Mouse (Mus musculus): ENCODE results near the gene Oas1f. TPM values are rescaled to one million over a fixed set of nuclear protein-coding genes. Genes with fewer than 3 reads are reported as not detected.
"Not testable (repeated sequence)": the region's sequence is repeated elsewhere in the genome, so short reads cannot be mapped to it uniquely, and the experiment has no call there.

Oas1f gene
- polyA plus RNA-seq, 1 experiment, result not detected

DNA sequence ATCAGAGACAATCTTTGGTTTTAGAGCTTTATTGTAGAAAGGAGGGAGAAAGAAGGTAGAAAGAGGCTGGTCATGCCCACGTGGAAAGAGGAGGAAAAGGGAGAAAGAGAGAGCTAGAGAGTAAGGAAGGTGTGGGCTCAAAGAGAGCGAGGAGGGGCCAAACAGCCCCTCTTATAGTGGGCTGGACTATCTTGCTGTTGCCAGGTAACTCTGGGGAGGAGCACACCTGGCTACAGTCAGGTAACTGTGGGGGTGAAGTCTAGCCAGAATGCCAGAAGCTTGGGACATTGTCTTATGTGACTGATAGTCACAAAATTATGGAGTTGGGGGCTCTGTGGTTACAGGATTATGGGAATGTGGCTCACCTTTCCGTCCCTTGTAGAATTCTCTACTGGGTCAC, 22.9 kb downstream of the Oas1f start:
- Histone ChIP-seq H3K4me3 (ENCODE audit: insufficient read depth, low read length) (no peak overlapping the region), H3K27ac (ENCODE audit: insufficient read depth, low read depth, low read length) (no peak overlapping the region), H3K4me1 (ENCODE audit: control insufficient read depth, insufficient read depth, low read length) (peaks cover 3% of the 10 kb centered on the region; the same call in 1 of the 2 replicates)
- TF ChIP-seq CTCF (IDR thresholded peaks at IDR 0.05; ENCODE audit: low read depth, low read length) (no peak), POLR2A (IDR thresholded peaks at IDR 0.05; ENCODE audit: borderline replicate concordance, low read depth, low read length) (no peak)

DNA sequence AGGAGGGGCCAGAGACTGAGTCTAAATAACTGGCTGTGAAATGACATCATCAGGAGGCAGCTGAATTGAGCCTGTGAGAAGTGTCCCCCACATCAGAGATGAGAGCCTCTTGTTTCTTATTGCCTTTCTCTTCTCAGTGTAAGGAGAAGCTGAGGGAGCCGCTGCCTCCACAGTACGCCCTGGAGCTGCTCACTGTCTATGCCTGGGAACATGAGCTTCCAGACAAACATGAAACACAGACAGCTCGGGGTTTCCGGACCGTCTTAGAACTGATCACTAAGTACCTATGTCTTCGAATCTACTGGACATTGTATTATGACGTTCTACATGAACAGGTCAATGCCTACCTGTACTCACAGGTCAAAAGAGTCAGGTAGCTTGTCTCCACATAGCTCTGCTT, 23.6 kb downstream of the Oas1f start:
- Histone ChIP-seq H3K27ac (ENCODE audit: insufficient read depth, low read depth, low read length) (no peak overlapping the region), H3K4me1 (ENCODE audit: control insufficient read depth, insufficient read depth, low read length) (peaks cover 3% of the 10 kb centered on the region; the same call in 1 of the 2 replicates), H3K4me3 (ENCODE audit: insufficient read depth, low read length) (no peak overlapping the region)
- no peak for TF ChIP-seq CTCF (IDR thresholded peaks at IDR 0.05; ENCODE audit: low read depth, low read length)
- no peak for TF ChIP-seq POLR2A (IDR thresholded peaks at IDR 0.05; ENCODE audit: borderline replicate concordance, low read depth, low read length)

DNA sequence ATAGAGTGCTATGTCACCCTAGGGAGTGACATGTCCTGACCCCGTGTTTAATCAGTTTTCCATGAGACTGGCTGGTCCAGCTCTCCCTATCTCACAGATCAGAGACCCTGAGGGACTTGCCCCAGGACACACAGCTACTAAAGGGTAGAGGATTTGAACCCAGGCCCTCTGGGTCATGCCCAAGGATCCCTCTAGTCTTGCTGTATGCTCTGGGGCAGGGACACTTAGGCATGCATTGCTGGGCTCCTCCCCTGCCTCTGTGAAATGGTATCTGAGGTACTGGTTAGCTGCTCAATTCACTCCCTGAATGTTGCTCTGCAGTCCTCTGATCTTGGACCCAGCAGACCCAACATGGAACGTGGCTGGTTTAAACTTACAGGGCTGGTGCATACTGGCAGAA, 24.3 kb downstream of the Oas1f start:
- TF ChIP-seq CTCF (IDR thresholded peaks at IDR 0.05; ENCODE audit: low read depth, low read length) (no peak), POLR2A (IDR thresholded peaks at IDR 0.05; ENCODE audit: borderline replicate concordance, low read depth, low read length) (no peak)

DNA sequence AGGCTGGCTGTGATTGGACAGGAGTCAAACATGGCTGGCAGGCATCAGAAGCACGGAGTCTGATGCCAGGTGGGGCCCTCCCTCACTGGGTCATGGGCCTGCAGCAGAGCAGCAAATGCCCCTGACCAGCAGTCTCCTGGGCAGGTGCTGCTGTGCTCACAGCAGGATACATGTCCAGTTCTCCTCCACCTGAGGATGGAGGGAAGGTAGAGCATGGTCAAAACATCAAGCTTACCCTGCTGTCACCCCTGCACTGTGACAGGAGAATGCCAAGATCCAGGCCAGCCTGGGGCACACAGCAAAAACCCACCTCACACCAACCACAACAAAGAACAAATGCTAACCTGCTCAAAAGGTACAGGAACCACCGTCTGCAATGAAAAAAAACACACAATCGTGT, 29.7 kb downstream of the Oas1f start:
- not testable (repeated sequence) for H3K4me3 ChIP-seq (ENCODE audit: insufficient read depth, low read length); H3K4me1 ChIP-seq (ENCODE audit: control insufficient read depth, insufficient read depth, low read length); H3K27ac ChIP-seq (ENCODE audit: insufficient read depth, low read depth, low read length)

More for the DNA sequence above, 24.3 kb downstream of the Oas1f start:
- Histone ChIP-seq H3K4me3 (ENCODE audit: insufficient read depth, low read length) (no peak overlapping the region), H3K4me1 (ENCODE audit: control insufficient read depth, insufficient read depth, low read length) (peaks cover 3% of the 10 kb centered on the region; the same call in 1 of the 2 replicates), H3K27ac (ENCODE audit: insufficient read depth, low read depth, low read length) (no peak overlapping the region)

DNA sequence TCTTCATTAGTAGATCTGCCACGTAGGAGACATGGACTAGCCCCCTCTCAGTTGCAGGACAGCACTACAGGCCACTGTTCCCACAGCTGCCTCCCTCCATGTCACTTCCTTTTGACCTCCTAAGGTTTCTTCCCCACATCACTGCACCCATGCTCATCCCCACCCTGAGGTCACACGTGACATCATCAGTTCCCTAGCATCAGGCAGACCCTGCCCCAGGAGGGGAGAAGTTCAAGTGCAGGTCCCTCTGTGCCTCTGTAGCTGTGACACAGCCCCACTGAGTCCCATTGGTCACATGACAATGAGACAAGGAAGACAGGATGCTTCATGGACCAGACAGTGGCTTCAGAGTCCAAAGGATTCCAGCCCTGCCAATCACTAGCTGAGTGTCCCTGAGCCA, 30.2 kb downstream of the Oas1f start:
- not testable (repeated sequence) for H3K4me1 ChIP-seq (ENCODE audit: control insufficient read depth, insufficient read depth, low read length); H3K4me3 ChIP-seq (ENCODE audit: insufficient read depth, low read length); H3K27ac ChIP-seq (ENCODE audit: insufficient read depth, low read depth, low read length)

DNA sequence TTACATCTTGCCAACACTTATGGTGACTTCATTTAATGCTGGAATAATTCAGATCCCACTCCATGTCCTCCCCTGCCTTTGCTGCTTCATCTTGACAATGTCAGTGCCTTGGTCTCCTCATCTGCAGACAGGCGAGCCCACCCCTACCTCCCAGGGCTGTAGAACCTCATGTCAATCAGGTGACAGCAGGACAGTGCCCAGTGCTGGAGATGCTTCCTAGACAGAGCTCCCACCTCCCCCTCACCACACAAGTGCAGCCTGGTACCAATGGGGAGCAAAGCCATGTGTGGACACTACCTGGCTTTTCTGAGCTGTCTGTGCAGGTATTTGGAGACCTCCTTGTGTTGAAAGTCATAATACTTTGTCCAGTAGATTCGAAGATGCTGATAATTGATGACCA, 31.6 kb downstream of the Oas1f start:
- H3K4me1 ChIP-seq (ENCODE audit: control insufficient read depth, insufficient read depth, low read length); H3K27ac ChIP-seq (ENCODE audit: insufficient read depth, low read depth, low read length); H3K4me3 ChIP-seq (ENCODE audit: insufficient read depth, low read length): not testable (repeated sequence)

DNA sequence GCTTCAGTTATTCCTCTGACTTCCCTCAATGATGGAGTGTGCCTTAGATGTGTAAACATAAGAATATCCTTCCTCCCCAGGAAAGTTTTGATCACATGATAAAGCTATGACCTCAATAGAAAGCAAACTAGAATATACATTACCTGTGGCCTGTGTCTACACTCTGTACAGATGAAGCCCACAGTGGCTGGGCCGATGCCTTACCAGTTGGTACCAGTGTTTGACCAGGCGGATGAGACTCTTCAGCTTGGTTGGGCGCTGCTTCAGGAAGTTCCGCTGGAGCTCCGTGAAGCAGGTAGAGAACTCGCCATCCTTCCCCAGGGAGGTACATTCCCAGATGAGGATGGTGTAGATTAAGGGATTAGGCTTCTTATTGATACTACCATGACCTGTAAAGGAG, 34.5 kb downstream of the Oas1f start:
- H3K4me3 ChIP-seq (ENCODE audit: insufficient read depth, low read length); H3K27ac ChIP-seq (ENCODE audit: insufficient read depth, low read depth, low read length); H3K4me1 ChIP-seq (ENCODE audit: control insufficient read depth, insufficient read depth, low read length): not testable (repeated sequence)

DNA sequence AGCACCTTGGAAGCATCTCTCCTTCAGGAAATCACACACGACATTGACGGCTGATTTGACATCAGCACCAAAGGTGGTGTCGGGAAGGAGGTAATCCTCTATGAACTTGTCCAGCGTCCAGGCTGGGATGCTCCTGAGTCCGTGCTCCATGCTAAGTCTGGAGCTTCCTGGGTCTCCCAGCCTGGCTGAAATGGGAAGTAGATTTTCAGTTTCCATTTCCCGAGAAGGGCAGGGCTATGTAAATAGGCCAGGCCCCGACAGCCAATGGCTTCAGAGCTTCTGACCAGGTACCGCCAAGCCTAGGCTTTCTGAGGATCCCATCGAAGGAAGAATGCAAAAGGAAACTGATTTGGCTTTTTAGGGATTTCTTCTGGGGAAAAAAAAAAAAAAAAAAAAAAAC, 40.2 kb downstream of the Oas1f start, which contains the start of gene Oas1g:
Gene Oas1g (minus strand): TSS at position 201 of the 400 bp plus-strand sequence.
- H3K4me1 ChIP-seq (ENCODE audit: control insufficient read depth, insufficient read depth, low read length), result peaks cover 16% of the 10 kb centered on the region
- peak within 1 kb of the TSS; percentile 50 for H3K4me3 ChIP-seq (ENCODE audit: insufficient read depth, low read length)
- not testable (repeated sequence) for H3K27ac ChIP-seq (ENCODE audit: insufficient read depth, low read depth, low read length)

DNA sequence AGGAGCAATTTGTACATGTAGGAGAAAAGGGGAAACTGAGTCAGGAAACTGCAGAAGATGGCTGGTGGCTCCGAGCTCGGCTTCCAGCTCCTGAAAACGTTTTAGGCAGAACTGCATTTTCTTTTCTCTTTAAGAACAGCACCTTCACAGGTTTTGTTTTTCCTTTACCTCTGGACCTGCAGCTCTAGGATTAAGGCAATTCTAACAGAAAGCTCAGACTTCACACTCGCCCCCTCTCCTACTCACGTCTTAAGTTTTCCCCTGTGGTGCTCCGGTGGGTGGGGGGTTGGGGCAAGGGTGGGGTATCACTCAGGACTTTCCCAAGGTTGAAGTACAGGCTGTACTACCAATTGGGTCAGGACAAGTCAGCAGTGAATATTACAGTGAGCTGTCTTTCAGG, 40.7 kb downstream of the Oas1f start:
- TF ChIP-seq CTCF (IDR thresholded peaks at IDR 0.05; ENCODE audit: low read depth, low read length) (no peak), POLR2A (IDR thresholded peaks at IDR 0.05; ENCODE audit: borderline replicate concordance, low read depth, low read length) (no peak)
- H3K4me1 ChIP-seq (ENCODE audit: control insufficient read depth, insufficient read depth, low read length), result peaks cover 16% of the 10 kb centered on the region
- H3K27ac ChIP-seq (ENCODE audit: insufficient read depth, low read depth, low read length), result no peak overlapping the region
- H3K4me3 ChIP-seq (ENCODE audit: insufficient read depth, low read length), result peak overlapping the region; percentile 50; the same call in 1 of the 2 replicates

DNA sequence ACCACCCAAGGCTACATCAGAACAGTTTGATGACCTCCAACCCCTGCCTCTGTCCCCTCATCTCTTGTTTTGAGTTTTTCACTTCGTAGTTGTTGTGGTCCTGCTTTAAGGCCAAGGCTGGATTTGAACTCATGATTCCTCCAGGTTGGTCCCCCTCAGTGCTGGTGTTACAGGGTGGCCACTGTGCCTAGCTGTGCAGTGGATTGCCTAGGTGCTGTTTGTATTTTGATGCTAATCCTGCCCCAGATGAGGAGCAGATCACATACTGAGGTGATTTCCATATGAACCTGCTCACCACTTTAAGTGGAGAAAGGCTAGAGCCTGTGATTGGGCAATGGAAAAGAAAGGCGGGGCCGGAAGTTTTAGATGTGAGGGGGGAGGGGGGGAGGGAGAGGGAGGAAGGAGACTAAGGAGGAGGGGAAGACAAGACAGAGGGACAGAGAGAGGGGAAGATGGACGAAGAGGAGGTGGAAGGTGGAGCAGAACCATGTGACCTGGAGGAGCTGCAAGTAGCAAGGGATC, 41.2 kb downstream of the Oas1f start:
- not testable (repeated sequence) for H3K4me3 ChIP-seq (ENCODE audit: insufficient read depth, low read length); H3K27ac ChIP-seq (ENCODE audit: insufficient read depth, low read depth, low read length)
- H3K4me1 ChIP-seq (ENCODE audit: control insufficient read depth, insufficient read depth, low read length), result peaks cover 16% of the 10 kb centered on the region

DNA sequence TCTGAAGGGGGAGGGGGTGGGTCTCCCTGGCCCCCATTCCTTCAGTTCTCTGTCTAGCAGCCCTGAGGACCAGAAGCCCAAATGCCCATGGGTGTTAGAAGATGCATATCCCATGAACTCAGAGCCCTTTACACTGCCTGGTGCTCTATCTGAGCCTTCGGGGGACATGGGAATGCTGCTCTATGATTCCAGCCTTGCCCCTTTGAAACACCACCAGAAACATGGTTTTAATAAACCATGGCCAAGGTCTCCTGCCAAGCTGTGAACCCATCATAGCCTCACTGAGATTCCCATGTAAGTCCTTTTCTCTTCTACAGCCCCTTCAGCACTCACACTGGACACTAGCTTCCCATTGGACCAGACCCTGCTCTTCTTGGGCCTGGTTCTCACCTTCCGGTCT, 42.9 kb downstream of the Oas1f start:
- TF ChIP-seq CTCF (IDR thresholded peaks at IDR 0.05; ENCODE audit: low read depth, low read length) (no peak), POLR2A (IDR thresholded peaks at IDR 0.05; ENCODE audit: borderline replicate concordance, low read depth, low read length) (no peak)
- no peak overlapping the region for H3K4me3 ChIP-seq (ENCODE audit: insufficient read depth, low read length)
- no peak overlapping the region for H3K27ac ChIP-seq (ENCODE audit: insufficient read depth, low read depth, low read length)
- H3K4me1 ChIP-seq (ENCODE audit: control insufficient read depth, insufficient read depth, low read length), result peaks cover 16% of the 10 kb centered on the region

DNA sequence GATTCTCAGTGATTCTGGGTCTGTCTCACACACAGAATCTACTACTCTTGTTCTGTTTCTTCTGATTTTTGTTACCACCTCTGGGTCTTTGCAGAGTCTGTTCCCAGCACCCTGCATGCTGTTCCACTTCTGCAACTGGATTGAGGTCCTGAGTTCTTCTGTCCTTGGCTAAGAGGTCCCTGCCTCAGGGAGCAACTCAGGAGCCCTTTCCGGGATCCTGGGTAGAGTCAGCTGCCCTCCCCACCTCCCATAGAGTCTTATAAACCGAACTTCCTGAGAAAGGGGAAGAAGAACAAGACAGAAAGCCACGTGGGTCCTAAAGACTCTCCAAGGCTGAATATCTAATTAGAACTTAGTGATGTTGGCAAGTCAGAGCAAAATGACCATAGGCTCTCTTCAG, 43.8 kb downstream of the Oas1f start:
- no peak overlapping the region for H3K27ac ChIP-seq (ENCODE audit: insufficient read depth, low read depth, low read length)
- peaks cover 16% of the 10 kb centered on the region for H3K4me1 ChIP-seq (ENCODE audit: control insufficient read depth, insufficient read depth, low read length)
- no peak overlapping the region for H3K4me3 ChIP-seq (ENCODE audit: insufficient read depth, low read length)
- no peak for TF ChIP-seq CTCF (IDR thresholded peaks at IDR 0.05; ENCODE audit: low read depth, low read length)
- no peak for TF ChIP-seq POLR2A (IDR thresholded peaks at IDR 0.05; ENCODE audit: borderline replicate concordance, low read depth, low read length)

DNA sequence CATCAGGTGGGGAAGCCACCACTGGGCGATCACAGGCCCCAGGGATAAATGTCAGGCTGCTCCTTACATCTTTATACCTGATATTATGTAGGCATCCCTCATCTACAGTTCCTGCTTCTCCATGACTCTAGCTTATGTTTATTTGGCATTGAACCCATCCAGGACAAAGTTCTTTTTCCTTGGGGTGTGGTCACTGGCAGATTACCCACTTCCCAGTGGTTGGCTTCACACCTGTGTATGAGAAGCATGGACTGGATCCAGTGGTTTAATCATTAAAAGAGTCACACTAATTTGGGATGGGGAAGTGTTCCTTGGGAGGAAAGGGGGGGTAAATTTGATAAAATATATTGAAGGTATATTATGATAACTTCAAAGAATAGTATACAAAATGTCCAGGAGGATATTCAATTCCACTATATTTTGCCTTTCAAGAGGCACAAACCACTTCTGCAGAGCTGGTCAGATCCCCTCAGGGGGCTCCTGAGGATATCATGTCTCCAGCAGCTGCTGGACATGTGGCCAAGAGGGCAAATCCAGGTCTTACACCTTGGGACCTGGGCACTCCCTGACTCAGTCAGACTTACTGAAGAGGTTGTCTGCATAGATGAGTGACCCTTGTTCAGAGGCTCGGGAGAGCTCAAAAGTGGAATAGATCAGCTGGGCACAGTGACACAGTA, 44.5 kb downstream of the Oas1f start:
- not testable (repeated sequence) for H3K4me3 ChIP-seq (ENCODE audit: insufficient read depth, low read length); H3K27ac ChIP-seq (ENCODE audit: insufficient read depth, low read depth, low read length)
- peaks cover 16% of the 10 kb centered on the region for H3K4me1 ChIP-seq (ENCODE audit: control insufficient read depth, insufficient read depth, low read length)
